ENCODE assay signal across 15 mouse cellular contexts in the genomic region with DNA sequence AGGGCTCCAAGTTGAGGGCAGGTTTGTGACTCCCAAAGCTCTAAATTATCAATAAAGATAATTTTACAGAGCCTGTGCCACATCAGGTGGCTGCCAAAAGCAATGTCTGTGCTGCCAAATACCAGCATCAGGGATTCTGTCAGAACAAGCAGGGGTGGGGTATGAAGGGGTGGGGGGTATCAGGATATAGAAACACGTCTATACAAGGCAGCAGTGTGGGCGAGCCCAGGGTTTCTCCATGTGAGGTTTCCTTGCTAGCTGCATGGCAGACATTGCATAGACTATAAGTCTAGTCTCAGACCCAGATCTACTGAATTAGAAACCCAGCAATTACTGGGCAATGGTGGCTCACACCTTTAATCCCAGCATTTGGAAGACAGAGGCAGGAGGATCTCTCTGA. TPM values are rescaled to one million over a fixed set of nuclear protein-coding genes. Genes with fewer than 3 reads are reported as not detected.
"Had no signal": no experiment of that assay in that cellular context is flagged by ENCODE, and none has a peak within 500 bp of the region (broad histone marks: within the 10 kb centered on the region; RNA-seq: fewer than 3 reads in every experiment).

No protein-coding gene starts in this region.

- ATAC-seq: liver, postnatal 0 days; lung, postnatal 0 days; midbrain, embryonic 16.5 days had no signal

- DNase-seq: liver, postnatal 0 days; lung, adult 2 months; lung, postnatal 14 days; lung, postnatal 4 days; midbrain, embryonic 14.5 days; retina, postnatal 1 day; right cerebral cortex, postnatal 25 days; spleen, adult 18-20 months; thymus, adult 2 months; thymus, postnatal 25 days; thymus, postnatal 4 days had no signal

RNA-seq across cellular contexts. Expression of a gene that starts 41.3 kb away (rescaled TPM):
- total RNA-seq: megakaryocyte, adult 5-6 weeks; megakaryocyte-erythroid progenitor cell, adult 5-6 weeks had no signal
